Mouse (Mus musculus) WW6 (cell line): ENCODE data around the gene Angptl3.

Experiments used
- DNase-seq: peaks from one replicate; pipeline ENCODE4 v3.0.0-alpha.2; 2013; ENCODE audit warnings: low read depth, low spot score

Angptl3 gene

DNA sequence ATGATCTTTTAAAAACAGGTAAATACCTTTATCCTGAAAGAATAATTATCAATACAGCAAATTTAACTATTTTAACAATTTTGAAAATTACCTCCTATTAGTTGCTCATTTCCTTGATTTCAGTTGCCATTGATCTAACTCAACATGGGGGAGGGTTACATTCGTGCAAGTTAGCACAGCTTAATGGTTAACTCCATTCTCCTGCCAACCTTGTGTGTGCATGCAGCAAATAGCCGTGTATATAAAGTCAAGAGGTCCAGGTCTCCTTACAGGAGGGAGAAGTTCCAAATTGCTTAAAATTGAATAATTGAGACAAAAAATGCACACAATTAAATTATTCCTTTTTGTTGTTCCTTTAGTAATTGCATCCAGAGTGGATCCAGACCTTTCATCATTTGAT, at the start of gene Angptl3:
Angptl3 (plus strand) TSS at position 269 of the 400 bp plus-strand sequence.
- no peak for DNase-seq

DNA sequence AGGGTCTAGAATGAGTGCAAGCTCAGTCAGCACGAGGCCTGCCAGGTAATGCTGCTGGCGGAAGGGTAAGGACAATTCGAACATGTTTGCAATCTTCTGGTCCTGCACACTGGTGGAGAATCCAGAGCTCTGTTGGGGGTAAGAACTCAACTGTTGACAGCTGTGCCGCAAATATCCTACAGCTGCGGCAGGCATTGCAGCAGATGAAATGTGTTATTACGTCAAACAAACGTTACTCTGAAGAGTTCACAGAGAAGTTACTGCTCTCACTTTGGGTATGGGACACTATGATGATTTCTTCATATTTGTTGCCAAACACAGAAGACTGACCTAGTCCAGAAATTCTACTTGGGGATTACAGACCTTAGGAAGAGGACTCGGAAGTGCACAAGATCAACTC, 46.1 kb upstream of the Angptl3 start:
- DNase-seq, result no peak

DNA sequence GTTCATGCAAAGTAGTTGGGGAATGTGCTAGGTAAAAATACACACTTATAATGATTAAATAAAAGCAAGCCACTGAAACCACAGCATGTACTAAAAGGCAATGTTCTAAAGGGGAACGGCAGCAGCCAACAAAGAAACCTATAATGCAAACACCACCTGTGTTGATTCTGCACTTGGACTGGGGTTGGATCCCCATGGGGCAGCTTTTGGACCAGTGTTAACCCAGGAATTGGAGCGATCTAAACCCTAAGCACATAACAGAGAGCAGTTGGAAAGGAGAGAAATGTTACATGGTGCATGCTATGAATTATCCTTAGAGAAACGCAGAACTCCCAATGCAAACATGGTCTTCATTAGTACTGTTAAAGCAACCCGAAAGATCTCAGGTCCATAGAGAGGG, 37.3 kb upstream of the Angptl3 start:
- DNase-seq, result no peak

DNA sequence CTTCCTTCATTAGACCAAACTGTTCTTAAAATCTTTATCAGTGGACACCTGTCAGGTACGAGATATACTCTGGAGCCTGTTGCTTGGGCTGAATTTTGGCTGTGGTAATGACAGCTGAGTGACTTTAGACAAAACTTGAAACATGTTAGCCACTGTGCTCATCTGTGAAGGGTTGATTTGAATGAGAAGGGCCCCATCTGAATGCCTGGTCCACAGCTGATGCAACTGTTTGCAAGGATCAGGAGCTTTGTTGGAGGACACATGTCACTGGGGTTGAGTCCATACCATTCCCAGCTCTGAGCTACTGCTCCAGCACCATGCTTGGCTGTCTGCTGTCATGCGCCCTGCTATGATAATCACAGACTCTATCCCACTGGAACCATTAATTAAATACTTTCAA, 25.2 kb upstream of the Angptl3 start:
- no peak for DNase-seq

DNA sequence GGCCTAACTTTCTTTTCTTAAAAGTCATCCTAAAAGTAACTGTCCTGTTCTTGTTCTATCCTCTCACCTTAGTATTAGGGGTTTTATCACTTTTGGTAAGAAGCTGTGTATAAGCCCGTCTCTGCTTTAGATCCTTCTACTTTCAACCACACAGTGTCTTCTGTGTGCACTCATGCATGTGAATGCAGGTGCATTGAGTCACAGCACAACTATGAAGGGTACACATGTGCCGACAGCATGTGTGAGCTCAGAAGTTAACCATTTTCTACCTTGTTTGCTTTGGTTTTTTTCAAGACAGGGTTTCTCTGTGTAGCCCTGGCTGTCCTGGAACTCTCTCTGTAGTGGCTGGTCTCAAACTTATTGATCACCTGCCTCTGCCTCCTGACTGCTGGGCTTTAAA, 24.4 kb upstream of the Angptl3 start:
- DNase-seq, result no peak

DNA sequence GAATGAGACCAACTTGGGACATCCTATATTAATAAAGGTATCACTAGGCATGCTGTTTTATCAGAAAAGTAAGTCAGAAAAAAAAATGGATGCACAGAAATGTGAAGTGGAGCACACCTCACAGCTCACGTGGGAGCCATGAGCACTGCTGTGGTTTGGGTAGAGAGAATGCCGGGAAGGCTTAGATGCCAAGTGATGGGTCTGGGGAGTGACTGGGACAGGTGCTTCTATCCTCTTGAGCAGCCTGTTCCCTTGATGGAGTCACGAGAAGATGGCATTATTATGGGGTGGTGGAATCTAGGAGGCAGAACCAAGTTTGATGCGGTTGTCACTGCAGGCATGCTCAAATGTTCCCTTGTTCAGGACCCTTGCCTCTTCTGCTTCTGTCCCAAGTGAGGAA, 19.7 kb upstream of the Angptl3 start:
- no peak for DNase-seq

DNA sequence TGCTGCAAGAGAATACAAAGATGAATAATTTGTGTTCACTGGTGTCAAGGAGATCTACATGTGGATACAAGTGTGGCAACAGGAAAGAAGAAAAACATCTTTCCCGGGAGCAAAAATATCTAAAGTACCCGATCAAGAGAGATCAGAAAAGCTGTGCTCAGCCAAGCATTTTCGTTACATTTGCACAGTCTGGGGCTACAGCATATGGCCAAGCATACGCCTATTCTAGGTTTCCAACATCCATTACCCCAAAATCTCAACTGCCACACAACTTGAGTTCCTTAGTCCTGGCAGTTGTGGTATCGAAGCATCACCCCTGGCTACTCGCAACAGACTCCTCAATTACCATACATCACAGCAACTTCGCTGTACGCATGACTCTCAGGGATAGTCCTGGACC, 8.5 kb upstream of the Angptl3 start:
- no peak for DNase-seq

DNA sequence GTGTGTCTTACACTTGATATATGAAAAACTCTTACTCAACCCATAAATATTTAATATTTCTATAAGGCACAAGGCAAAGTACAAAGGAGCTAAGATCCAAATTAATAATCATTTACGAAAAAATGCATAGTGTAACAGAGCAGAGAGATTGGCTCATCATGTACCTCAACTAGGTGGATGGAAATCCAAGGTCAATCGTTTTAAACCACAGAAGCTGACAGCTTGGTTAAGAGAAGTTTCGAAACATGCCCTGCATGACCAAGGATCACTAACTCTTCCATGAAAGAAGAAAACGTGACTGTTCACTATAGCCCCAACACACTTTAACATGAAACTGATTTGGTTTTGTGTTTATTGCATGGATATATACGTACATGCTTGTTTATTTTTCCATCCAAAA, 2.4 kb upstream of the Angptl3 start:
- no peak for DNase-seq

DNA sequence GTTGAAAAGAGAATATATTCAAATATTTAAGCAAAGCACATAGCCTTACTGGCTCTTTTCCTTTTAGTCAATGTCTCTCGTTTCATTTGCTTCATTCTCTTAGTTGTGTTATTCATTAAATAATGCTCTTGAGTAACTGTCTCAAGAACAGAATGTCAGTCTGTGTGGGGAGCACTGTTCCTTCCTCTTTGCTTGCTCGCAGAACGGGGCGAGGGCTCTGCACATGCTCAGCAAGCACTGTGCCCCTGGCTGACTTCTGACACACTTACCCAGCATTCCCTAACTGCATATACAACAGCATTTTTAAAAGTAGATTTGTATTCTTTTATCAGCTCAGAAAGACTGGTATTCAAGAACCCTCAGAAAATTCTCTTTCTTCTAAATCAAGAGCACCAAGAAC, 2.2 kb downstream of the Angptl3 start:
- DNase-seq, result no peak

DNA sequence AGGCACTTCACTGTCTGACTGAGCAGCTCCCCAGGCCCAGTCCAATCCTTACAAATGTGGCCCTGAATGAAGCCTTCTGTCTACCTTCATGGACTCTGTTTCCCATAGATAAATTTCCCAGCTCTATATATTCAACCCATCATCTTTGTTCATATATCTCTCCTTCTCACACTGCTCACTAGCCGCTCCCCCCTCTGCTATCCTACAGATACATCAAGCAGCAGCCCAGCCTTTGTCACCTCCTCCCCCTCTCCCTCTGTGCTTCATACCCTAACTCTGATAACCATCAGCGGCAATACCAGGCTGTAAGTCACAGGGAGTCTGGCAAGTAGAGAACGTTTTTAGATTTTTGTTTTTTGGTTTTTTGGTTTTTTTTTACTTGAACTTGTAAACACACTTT, 14.1 kb downstream of the Angptl3 start:
- DNase-seq, result no peak

DNA sequence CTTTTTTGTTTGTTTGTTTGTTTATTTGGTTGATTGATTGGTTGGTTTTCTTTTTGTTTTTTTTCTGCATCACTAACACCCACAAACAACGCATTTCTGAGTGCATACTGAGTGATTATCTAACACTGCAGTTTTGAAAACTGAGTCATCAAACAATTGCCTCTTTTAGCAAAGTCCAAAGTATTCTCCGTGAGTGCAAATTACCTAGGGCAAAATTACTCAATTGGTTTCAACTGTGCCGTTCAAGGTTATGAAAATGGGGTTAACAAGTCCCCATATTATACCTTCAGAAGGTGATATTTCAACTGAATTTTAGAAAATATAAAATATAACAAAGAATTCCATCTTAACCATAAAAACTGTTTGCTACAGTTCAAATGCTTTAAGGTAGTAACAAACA, 15.7 kb downstream of the Angptl3 start:
- DNase-seq, result no peak

DNA sequence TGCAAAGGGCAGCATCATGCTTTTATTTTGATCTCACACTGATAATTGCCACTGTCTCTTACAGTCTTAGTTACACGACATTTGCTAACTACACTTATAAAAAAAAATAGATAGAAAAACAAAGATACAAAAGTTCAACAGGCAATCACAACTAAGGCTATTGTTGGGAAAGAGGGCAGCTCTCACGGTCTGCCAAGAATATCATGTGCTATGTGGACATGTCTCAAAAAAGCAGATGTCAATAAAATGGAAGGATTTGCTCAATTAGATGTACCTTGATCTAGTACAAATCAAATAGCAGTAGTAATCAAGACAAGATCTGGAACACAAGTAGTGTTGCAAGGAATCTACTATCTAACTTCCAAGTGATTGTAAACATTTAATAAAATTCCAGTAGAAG, 17.8 kb downstream of the Angptl3 start:
- no peak for DNase-seq

DNA sequence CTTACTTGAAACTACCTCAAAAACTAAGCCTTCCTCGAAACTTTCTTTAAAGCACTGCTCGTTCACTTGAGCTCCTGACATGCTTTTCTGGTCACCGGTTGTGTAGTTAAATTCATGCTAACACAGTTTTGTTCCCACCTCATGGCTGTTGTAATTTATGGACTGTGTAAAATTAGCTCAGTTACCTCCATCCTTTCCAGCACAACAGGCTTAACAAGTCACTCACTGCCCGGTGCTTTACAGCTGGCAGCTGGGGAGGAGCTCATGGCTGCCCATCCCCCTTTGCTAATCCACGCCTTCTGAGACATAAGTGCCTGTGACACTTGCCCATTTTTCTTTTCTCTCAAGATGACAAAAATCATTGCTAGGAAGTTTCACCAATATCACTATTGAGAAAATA, 33.8 kb downstream of the Angptl3 start:
- no peak for DNase-seq

DNA sequence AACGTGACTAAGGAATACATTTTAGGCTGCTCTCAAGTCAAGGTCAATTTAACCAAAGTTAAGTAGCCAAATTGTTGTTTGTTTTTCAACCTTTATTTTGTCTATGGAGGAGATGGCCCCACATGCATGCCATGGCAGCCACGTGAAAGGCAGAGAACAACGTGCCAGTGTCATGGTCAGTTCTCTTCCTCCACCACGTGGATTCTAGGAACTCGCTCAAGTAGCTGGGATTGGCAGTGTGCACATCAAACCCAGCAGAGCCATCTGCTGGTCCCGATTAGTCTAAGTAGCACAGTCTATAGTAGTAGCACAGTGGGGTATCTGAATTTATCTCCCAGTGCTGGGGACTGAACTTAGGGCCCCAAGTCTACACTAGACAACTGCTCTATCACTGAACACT, 38.1 kb downstream of the Angptl3 start:
- DNase-seq, result no peak

DNA sequence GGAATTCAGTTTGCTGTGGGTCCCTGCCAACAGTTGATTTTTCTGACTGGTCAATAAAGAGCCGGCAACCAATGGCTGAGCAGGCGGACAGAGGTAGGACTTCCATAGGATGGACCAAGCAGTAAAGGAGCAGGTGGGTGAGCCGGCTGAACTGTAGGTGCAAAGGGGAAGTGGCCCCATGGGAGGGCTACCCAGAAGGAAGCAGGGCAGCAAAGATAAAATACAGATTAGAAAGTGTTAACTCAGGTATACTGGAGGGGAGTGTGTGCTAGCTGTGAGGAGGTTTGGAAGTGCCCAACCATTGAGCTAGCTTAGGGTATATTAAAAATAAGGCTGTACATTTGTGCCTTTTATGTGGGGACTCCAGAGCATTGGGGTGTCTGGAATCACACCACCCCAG, 47.3 kb downstream of the Angptl3 start:
- no peak for DNase-seq

DNA sequence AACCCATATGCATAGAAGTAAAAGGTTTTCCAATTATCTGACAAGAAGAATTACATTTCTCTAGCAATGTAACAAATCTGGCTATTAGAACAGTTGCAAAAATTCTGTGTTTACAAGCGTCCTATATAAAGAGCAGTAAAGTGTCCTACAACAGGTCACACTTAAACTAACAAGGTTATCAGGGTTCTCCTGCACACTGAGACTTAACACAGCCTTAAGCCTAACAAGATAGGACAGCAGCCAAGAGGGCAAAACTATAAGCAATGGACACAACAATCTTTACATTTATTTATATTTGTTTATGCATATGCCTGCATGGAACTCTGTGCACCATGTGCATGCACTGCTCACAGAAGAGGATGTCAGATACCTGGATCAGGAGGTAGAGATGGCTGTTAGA, 50.4 kb downstream of the Angptl3 start:
- DNase-seq, result no peak

DNA sequence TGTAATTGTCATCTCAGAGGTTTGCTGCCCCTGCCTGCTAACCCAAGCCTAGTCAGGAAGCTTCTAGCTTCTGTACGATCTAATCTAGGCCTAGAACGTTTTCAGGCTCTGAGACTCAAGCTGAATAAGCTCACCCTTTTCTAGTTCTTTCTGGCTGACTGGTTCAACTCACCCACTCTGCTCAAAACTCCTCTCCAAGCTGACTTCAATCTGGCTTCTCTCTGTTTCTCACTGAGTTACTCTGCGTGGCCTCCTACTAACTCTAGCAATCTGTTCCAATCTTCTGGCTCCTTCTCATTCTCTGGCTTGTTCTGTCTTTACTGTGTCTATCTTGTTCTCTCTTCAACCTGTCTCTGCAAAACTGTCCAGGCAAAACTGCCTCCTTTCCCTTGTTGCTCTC, 53.1 kb downstream of the Angptl3 start:
- DNase-seq, result no peak

DNA sequence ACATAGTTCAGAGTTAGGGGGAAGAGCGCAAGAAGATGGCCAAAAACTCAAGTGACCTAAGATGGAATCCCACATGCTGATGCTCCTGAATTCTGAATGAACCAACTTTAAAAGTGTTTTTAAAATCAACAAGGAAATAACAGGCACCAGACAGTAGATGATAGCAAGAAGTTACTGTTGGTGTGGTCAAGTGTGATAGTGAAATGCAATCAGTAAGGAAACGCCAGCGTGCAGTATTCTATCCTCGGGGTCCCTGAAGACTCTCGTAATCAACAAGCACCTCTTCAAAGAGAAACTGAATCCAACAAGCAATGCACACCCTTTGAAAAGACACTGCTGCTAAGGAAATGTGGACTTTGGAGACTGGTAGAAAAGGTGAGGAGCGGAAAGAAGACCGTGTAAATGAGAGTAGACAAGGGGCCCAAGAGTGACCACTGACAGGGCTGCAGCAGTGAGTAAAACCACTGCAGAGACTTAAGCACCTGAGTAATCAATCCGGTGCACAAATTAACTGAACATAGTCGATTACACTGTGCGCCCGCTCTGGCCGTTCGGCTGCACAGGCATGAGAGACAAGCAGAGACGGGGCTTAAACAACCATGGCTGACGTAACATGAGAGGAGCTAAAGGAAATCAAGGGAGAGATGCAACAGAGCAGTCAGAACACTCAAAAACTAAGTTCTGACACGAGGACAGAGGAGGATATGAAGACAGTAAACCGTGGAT, 57.2 kb downstream of the Angptl3 start:
- no peak for DNase-seq

DNA sequence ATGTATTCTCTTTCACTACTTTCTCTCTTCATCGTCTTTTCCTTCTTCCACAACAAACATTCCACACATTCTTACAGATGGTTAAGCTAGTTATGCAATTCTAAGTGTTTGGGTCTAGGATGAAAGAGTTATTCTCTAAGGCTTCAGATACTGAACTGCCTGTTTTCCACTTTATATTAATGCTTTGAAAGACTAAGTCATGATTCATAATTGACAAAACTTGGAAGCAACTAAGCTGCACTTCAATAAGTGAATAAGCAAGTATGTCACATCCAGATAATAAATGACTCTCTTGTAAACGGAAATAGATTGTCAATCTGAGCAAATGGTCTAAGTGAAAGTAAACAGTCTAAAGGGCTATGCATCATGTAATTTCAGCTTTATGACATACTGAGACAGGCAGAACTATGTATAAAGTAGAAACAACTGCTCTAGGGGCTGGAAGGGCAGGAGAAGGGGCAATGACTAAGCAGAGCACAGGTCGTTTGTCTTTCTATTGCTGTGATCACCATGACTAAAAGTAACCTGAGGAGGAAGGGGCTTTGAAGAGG, 60.5 kb downstream of the Angptl3 start:
- DNase-seq, result no peak

DNA sequence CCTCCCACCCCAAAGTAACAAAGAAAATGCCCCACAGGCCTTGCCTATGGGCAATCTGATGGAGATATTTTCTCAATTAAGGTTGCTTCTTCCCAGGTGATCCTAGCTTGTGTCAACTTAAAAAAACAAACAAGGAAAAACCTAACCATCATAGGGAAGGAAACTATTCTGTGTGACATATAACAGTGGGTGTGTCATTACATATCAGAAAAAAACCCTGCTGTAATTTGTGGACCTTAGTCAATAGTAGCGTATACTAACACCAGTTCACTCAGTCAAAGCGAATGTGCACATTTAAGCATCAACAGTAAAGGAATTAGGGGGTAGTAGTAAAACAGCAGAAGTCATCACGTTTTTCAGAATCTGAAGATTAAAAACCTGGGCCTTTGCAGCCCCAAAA, 61.0 kb downstream of the Angptl3 start:
- DNase-seq, result no peak
